Mouse (Mus musculus) C2C12 (cell line): ENCODE results near the gene Med13l.

ENCODE experiments used
- CEBPB ChIP-seq: IDR thresholded peaks from one replicate; pipeline ENCODE4 v1.6.1; 2011; ENCODE audit warnings: low read depth, mild to moderate bottlenecking, control low read depth, moderate library complexity
- CTCF ChIP-seq: IDR thresholded peaks from one replicate; pipeline ENCODE4 v1.5.1; 2011; ENCODE audit not compliant: control insufficient read depth, insufficient read depth, insufficient read length
- MAX ChIP-seq: IDR thresholded peaks from one replicate; pipeline ENCODE4 v1.6.1; 2011; ENCODE audit warnings: mild to moderate bottlenecking, control low read depth
- MYOD1 ChIP-seq: IDR thresholded peaks from one replicate; pipeline ENCODE4 v1.6.1; 2011; ENCODE audit warnings: low read depth; ENCODE audit not compliant: control insufficient read depth, insufficient read length
- MYOG ChIP-seq: IDR thresholded peaks from one replicate; pipeline ENCODE4 v1.6.1; 2011; ENCODE audit not compliant: control insufficient read depth, insufficient read length; ENCODE audit errors: extremely low read depth
- USF1 ChIP-seq: IDR thresholded peaks from one replicate; pipeline ENCODE4 v1.6.1; 2011; ENCODE audit warnings: low read depth, mild to moderate bottlenecking, control low read depth, moderate library complexity

DNA sequence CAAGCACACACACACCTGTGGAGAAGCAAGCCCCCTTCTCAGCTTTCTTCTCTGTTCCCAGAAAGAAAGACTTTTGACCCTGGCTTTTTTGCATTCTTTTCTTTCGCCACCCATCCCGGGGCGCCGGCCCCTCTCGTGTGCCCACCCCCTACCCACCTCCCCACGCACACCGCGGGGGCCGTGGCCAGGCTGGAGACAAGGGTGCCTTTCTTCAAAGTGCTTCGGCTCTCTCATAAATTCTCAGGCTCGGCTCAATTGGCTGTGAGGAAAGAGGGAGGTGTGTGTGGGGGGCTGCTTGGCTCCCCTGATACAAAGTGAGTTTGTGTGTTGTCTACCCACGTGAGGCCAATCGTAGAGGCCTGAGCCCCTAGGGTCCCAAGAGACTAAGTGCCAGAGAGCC lies 28.4 kb upstream of the Med13l start:
- no peak for TF ChIP-seq CTCF
- TF ChIP-seq MYOG = no peak
- TF ChIP-seq MAX = no peak
- TF ChIP-seq CEBPB = no peak
- TF ChIP-seq MYOD1 = no peak
- TF ChIP-seq USF1 = no peak
